Comparison of ENCODE assay signal across 10 mouse cellular contexts in the genomic region with DNA sequence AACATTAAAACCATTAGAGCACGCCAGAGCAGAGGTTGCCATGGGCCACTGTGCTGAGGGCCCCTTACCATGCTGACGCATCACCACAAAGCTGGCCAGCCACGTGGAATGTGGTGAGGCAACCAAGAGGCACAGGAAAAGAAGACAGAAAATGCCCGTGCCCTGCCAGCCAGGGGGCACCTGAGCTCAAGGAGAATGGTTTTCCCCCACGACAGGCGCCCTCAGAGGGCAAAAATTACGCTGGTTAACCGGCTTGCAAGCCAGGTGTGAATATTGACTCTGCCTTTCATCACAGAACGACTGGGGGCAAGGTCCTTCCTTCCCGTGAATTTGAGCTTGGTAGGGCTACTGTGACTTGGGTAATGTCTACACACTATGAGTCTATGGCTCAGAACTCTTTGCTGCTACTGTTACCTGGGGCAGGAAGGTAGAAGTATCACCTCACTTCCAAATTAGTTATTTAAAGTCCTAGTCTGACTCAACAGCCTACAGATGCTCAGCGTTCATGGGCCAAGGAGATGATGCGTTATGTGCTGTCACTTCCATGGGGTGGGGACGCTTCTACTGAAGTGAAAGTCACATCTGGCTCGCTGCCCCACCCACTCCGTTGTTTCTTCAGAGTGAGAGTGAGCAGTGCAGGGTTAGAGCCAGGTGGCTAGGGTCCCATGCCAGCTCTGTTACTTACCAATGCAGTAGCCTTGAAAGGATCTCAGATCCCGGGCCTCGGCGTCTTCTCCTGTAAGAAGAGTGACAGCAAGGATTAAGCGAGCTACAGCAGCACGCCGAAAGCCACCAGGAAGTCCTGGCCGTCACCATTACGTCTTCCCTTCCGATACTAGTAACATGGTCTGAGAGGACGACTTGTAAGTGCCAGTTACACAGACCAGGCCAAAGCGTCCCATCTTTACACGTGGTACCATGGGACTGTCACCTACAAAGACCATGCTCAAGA. TPM values are rescaled to one million over a fixed set of nuclear protein-coding genes. Genes with fewer than 3 reads are reported as not detected.
DNase-seq lines count a peak whose midpoint lies in the region; ATAC-seq and TF ChIP-seq lines count a peak whose summit lies in the region.
"Had no signal": no experiment of that assay in that cellular context is flagged by ENCODE, and none has a peak within 500 bp of the region (broad histone marks: within the 10 kb centered on the region; RNA-seq: fewer than 3 reads in every experiment).

No protein-coding gene starts in this region.

- DNase-seq in right cerebral cortex, postnatal 14 days: peak; percentile 3
- DNase-seq in right cerebral cortex, postnatal 36 days (ENCODE audit: low spot score in 2 of 2): no peak
- DNase-seq in adrenal gland, adult (ENCODE audit: inconsistent age in 2 of 2, low spot score in 1 of 2): no peak
- DNase-seq in gastrocnemius, postnatal 10 days: no peak
- no peak for DNase-seq in cerebellum, postnatal 36 days
- DNase-seq: kidney, adult 8-10 months had no signal

- no peaks in the 10 kb centered on the region for H3K27me3 ChIP-seq in kidney, embryonic 14.5 days (ENCODE audit: control insufficient read depth, insufficient read depth, low read length)
- H3K27me3 ChIP-seq: embryonic facial prominence, embryonic 12.5 days had no signal

- peak; percentile 75 for ATAC-seq in neutrophil, adult 5-6 weeks (ENCODE audit: extremely low read depth, insufficient number of reproducible peaks, low FRiP score, poor library complexity, severe bottlenecking)
- no peak for ATAC-seq in kidney, embryonic 14.5 days (ENCODE audit: low FRiP score, low TSS enrichment)

- no peak overlapping the region for H3K4me3 ChIP-seq in bone marrow, adult 2 months (replicated peaks; ENCODE audit: control insufficient read depth, low read depth, low read length)
- no peak overlapping the region for H3K4me3 ChIP-seq in kidney, embryonic 14.5 days (ENCODE audit: low read length)
- H3K4me3 ChIP-seq: embryonic facial prominence, embryonic 12.5 days had no signal

- no peak overlapping the region for H3K4me2 ChIP-seq in kidney, embryonic 14.5 days (replicated peaks; ENCODE audit: low read depth, low read length)
- H3K4me2 ChIP-seq: embryonic facial prominence, embryonic 12.5 days had no signal

- no peaks in the 10 kb centered on the region for H3K36me3 ChIP-seq in kidney, embryonic 14.5 days (ENCODE audit: control insufficient read depth, insufficient read depth, low read length)
- H3K36me3 ChIP-seq: embryonic facial prominence, embryonic 12.5 days had no signal

- TF ChIP-seq CTCF in bone marrow, adult 2 months (IDR thresholded peaks at IDR 0.05; ENCODE audit: control insufficient read depth, insufficient read depth, low read length): no peak

- H3K9me3 ChIP-seq in kidney, embryonic 14.5 days (ENCODE audit: control insufficient read depth, low read length): no peaks in the 10 kb centered on the region
- H3K9me3 ChIP-seq: embryonic facial prominence, embryonic 12.5 days had no signal

- TF ChIP-seq POLR2A in bone marrow, adult 2 months (IDR thresholded peaks at IDR 0.05; ENCODE audit: borderline replicate concordance, control insufficient read depth, low read depth, low read length): no peak

- WGBS in bone marrow, adult 2 months: 56% methylated on average over 27 of the region's 27 CpGs
- 81% methylated on average over 27 of the region's 27 CpGs for WGBS in kidney, embryonic 14.5 days

- H3K9ac ChIP-seq in kidney, embryonic 14.5 days (ENCODE audit: low read depth, low read length): no peak overlapping the region
- H3K9ac ChIP-seq: embryonic facial prominence, embryonic 12.5 days had no signal

- H3K4me1 ChIP-seq in bone marrow, adult 2 months (ENCODE audit: control insufficient read depth, insufficient read depth, low read length): peaks cover 11% of the 10 kb centered on the region
- peaks cover 32% of the 10 kb centered on the region for H3K4me1 ChIP-seq in kidney, embryonic 14.5 days (ENCODE audit: control insufficient read depth, insufficient read depth, low read length)

- peak overlapping the region; percentile 63 for H3K27ac ChIP-seq in bone marrow, adult 2 months (ENCODE audit: control insufficient read depth, insufficient read depth, low read depth, low read length, poor library complexity)
- no peak overlapping the region for H3K27ac ChIP-seq in kidney, embryonic 14.5 days (ENCODE audit: low read depth, low read length)
- H3K27ac ChIP-seq: embryonic facial prominence, embryonic 12.5 days had no signal

RNA-seq across cellular contexts. Expression of a gene that starts 38.1 kb away (rescaled TPM):
- polyA plus RNA-seq in bone marrow, adult 2 months (2011; ENCODE audit: insufficient read depth, insufficient read length, low replicate concordance, missing spikeins): 32.8 and 51.2 TPM in 2 replicates
- total RNA-seq in neutrophil, adult 5-6 weeks (2017): 382 and 409 TPM in 2 replicates
- 10 to 100 TPM; 64.8 to 65.6 TPM for total RNA-seq in gastrocnemius, postnatal 10 days (2021)
- 71.7 and 88.3 TPM in 2 replicates for polyA plus RNA-seq in kidney, embryonic 14.5 days (2014; fragmentation: Nextera tagmentation; extraction: Ambion mirVana)
